Mouse (Mus musculus): Measurements from ENCODE around the gene Hist1h2bg. TPM values are rescaled to one million over a fixed set of nuclear protein-coding genes. Genes with fewer than 3 reads are reported as not detected.
"Not testable (repeated sequence)": the region's sequence is repeated elsewhere in the genome, so short reads cannot be mapped to it uniquely, and the experiment has no call there.

Hist1h2bg gene
- total and polyA plus RNA-seq, 2 experiments from 2014 or later: 4.3 to 1,110 TPM

DNA sequence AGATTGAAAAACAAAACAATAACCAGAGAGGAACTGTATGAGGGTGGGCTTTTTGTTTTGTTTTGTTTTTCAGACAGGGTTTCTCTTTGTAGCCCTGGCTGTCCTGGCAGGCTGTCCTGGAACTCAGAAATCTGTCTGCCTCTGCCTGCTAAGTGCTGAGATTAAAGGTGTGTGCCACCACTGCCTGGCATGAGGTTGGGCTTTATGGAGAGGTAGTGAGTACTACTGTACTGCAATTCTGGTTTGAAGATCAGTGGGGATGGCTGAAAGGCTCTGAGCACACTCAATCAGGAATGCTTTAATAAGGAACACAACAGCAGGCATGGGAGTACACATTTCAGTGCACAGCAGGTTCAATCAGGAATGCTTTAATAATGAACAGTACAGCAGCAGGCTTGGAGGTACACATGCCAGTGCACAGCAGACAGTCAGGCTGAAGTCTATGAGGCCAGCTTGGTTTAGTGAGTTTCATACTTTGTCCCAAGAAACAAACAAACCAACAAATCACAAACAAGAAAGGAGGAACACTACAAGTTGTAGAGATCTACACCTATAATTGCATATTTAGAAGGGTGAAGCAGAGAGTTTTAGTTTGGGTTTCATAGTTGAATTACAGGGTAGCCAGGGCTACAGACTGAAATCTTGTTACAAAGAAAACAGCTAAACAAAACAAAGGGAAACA is 12.3 kb downstream of the Hist1h2bg start:
- Histone ChIP-seq H3K36me3 (replicated peaks; ENCODE audit: control insufficient read depth, insufficient read depth, low read length) (no peaks in the 10 kb centered on the region), H3K4me3 (ENCODE audit: low read depth, low read length) (no peak overlapping the region), H3K4me2 (ENCODE audit: low read depth, low read length) (no peak overlapping the region), H3K9ac (replicated peaks; ENCODE audit: low read depth, low read length) (no peak overlapping the region), H3K27me3 (ENCODE audit: control insufficient read depth, insufficient read depth, low read length) (no peaks in the 10 kb centered on the region), H3K27ac (ENCODE audit: low read depth) (peak overlapping the region; percentile 28; the same call in 1 of the 2 replicates), H3K9me3 (replicated peaks; ENCODE audit: control insufficient read depth, low read length) (no peaks in the 10 kb centered on the region), H3K4me1 (ENCODE audit: control insufficient read depth, insufficient read depth) (peaks cover 24% of the 10 kb centered on the region; the same call in 1 of the 2 replicates)
- DNase-seq (ENCODE audit: low spot score) (no peak), ATAC-seq (ENCODE audit: insufficient read depth, low read depth) (no peak)
- no peak for TF ChIP-seq CTCF (IDR thresholded peaks at IDR 0.05; ENCODE audit: low read depth)
- TF ChIP-seq EP300 (IDR thresholded peaks at IDR 0.05; ENCODE audit: low read depth): no peak

GRCm38 (mm10) chr13:23584331-23584730 is 13.1 kb downstream of the Hist1h2bg start:
- H3K4me3 ChIP-seq (ENCODE audit: low read depth, low read length): peak overlapping the region; percentile 62
- DNase-seq (ENCODE audit: low spot score): peak; percentile 10
- TF ChIP-seq CTCF (IDR thresholded peaks at IDR 0.05; ENCODE audit: low read depth) (no peak), EP300 (IDR thresholded peaks at IDR 0.05; ENCODE audit: low read depth) (no peak)
- no peak for ATAC-seq (ENCODE audit: insufficient read depth, low read depth)
- H3K27me3 ChIP-seq (ENCODE audit: control insufficient read depth, insufficient read depth, low read length): no peaks in the 10 kb centered on the region
- peak overlapping the region; percentile 82 for H3K9ac ChIP-seq (replicated peaks; ENCODE audit: low read depth, low read length)
- no peaks in the 10 kb centered on the region for H3K9me3 ChIP-seq (replicated peaks; ENCODE audit: control insufficient read depth, low read length)
- H3K4me1 ChIP-seq (ENCODE audit: control insufficient read depth, insufficient read depth): peaks cover 24% of the 10 kb centered on the region; the same call in 1 of the 2 replicates
- H3K27ac ChIP-seq (ENCODE audit: low read depth): peak overlapping the region; percentile 99
- H3K4me2 ChIP-seq (ENCODE audit: low read depth, low read length): peak overlapping the region; percentile 74
- H3K36me3 ChIP-seq (replicated peaks; ENCODE audit: control insufficient read depth, insufficient read depth, low read length): no peaks in the 10 kb centered on the region

GRCm38 (mm10) chr13:23585029-23585441 is 13.8 kb downstream of the Hist1h2bg start:
- no peak for TF ChIP-seq EP300 (IDR thresholded peaks at IDR 0.05; ENCODE audit: low read depth)
- no peak for TF ChIP-seq CTCF (IDR thresholded peaks at IDR 0.05; ENCODE audit: low read depth)
- H3K9ac ChIP-seq (replicated peaks; ENCODE audit: low read depth, low read length): peak overlapping the region; percentile 82
- H3K36me3 ChIP-seq (replicated peaks; ENCODE audit: control insufficient read depth, insufficient read depth, low read length): no peaks in the 10 kb centered on the region
- no peaks in the 10 kb centered on the region for H3K9me3 ChIP-seq (replicated peaks; ENCODE audit: control insufficient read depth, low read length)
- under 1% methylated on average over 21 of the region's 21 CpGs for WGBS
- peaks cover 24% of the 10 kb centered on the region; the same call in 1 of the 2 replicates for H3K4me1 ChIP-seq (ENCODE audit: control insufficient read depth, insufficient read depth)
- H3K27ac ChIP-seq (ENCODE audit: low read depth): peak overlapping the region; percentile 99
- ATAC-seq (ENCODE audit: insufficient read depth, low read depth) (peak; percentile 31; the same call in 1 of the 2 replicates), DNase-seq (ENCODE audit: low spot score) (peak; percentile 74)
- peak overlapping the region; percentile 62 for H3K4me3 ChIP-seq (ENCODE audit: low read depth, low read length)
- no peaks in the 10 kb centered on the region for H3K27me3 ChIP-seq (ENCODE audit: control insufficient read depth, insufficient read depth, low read length)
- H3K4me2 ChIP-seq (ENCODE audit: low read depth, low read length): peak overlapping the region; percentile 74

DNA sequence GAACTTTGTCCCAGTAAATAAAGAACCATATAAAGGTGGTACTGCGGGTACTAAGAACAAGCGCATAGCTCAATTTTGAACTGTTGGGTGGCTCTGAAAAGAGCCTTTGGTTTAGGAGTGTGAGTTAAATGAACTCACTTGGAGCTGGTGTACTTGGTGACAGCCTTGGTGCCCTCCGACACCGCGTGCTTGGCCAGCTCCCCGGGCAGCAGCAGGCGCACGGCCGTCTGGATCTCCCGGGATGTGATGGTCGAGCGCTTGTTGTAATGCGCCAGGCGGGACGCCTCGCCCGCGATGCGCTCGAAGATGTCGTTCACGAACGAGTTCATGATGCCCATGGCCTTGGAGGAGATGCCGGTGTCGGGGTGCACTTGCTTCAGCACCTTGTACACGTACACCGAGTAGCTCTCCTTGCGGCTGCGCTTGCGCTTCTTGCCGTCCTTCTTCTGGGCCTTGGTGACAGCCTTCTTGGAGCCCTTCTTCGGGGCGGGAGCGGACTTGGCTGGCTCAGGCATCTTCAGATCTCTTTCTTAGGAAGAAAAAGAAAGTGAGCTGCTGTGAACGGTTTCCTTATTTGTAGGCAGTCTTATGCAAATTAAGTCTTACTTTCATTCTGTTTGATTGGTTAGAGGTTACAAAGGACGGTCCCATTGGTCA is 14.4 kb downstream of the Hist1h2bg start:
- H3K4me2 ChIP-seq (ENCODE audit: low read depth, low read length): peak overlapping the region; percentile 74
- peak overlapping the region; percentile 82 for H3K9ac ChIP-seq (replicated peaks; ENCODE audit: low read depth, low read length)
- not testable (repeated sequence) for H3K9me3 ChIP-seq (replicated peaks; ENCODE audit: control insufficient read depth, low read length); H3K27me3 ChIP-seq (ENCODE audit: control insufficient read depth, insufficient read depth, low read length); H3K36me3 ChIP-seq (replicated peaks; ENCODE audit: control insufficient read depth, insufficient read depth, low read length)
- peak; percentile 78 for ATAC-seq (ENCODE audit: insufficient read depth, low read depth)
- WGBS: under 1% methylated on average over 23 of the region's 36 CpGs
- 0 out of 2 replicates have a peak, but pooled peaks have one; percentile 43 for TF ChIP-seq EP300 (IDR thresholded peaks at IDR 0.05; ENCODE audit: low read depth)
- peak; percentile 97 for DNase-seq (ENCODE audit: low spot score)
- H3K27ac ChIP-seq (ENCODE audit: low read depth): peak overlapping the region; percentile 99
- H3K4me3 ChIP-seq (ENCODE audit: low read depth, low read length): peak overlapping the region; percentile 62
- peaks cover 24% of the 10 kb centered on the region; the same call in 1 of the 2 replicates for H3K4me1 ChIP-seq (ENCODE audit: control insufficient read depth, insufficient read depth)

- Histone ChIP-seq H3K4me3 (ENCODE audit: low read depth, low read length) (peak overlapping the region; percentile 62), H3K4me1 (ENCODE audit: control insufficient read depth, insufficient read depth) (peaks cover 24% of the 10 kb centered on the region; the same call in 1 of the 2 replicates), H3K27me3 (ENCODE audit: control insufficient read depth, insufficient read depth, low read length) (no peaks in the 10 kb centered on the region), H3K36me3 (replicated peaks; ENCODE audit: control insufficient read depth, insufficient read depth, low read length) (no peaks in the 10 kb centered on the region), H3K4me2 (ENCODE audit: low read depth, low read length) (peak overlapping the region; percentile 74), H3K9ac (replicated peaks; ENCODE audit: low read depth, low read length) (peak overlapping the region; percentile 64), H3K27ac (ENCODE audit: low read depth) (peak overlapping the region; percentile 99), H3K9me3 (replicated peaks; ENCODE audit: control insufficient read depth, low read length) (no peaks in the 10 kb centered on the region)
- ATAC-seq (ENCODE audit: insufficient read depth, low read depth) (no peak), DNase-seq (ENCODE audit: low spot score) (peak; percentile 14)
- TF ChIP-seq CTCF (IDR thresholded peaks at IDR 0.05; ENCODE audit: low read depth) (no peak), EP300 (IDR thresholded peaks at IDR 0.05; ENCODE audit: low read depth) (no peak)
- 2% methylated on average over 22 of the region's 22 CpGs for WGBS
Observed at GRCm38 (mm10) chr13:23586099-23586939, 15.1 kb downstream of the Hist1h2bg start.

Measured in heart, postnatal 0 days (tissue).